Mouse (Mus musculus) liver, embryonic 14.5 days (tissue): Measurements from ENCODE around the gene Kalrn. TPM values are rescaled to one million over a fixed set of nuclear protein-coding genes. Genes with fewer than 3 reads are reported as not detected.

Experiments
- ATAC-seq: fragments of 200-750 bp; cut with Nextera tagmentation; 2 replicates; pipeline ENCODE4 v1.8.0; 2017; ENCODE audit warnings: moderate number of reproducible peaks, mild to moderate bottlenecking, moderate library complexity; ENCODE audit not compliant: insufficient read depth
- DNase-seq, 3 experiments: peaks; one replicate each; pipeline ENCODE4 v3.0.0-alpha.2; 2012 to 2013; ENCODE audit warnings: low read depth in 3 of 3, low spot score in 3 of 3
- H3K27ac ChIP-seq: fragments of 300-500 bp; sonication (generic); 2 replicates; pipeline ENCODE4 v1.5.1; 2014; ENCODE audit warnings: moderate library complexity, mild to moderate bottlenecking, control low read depth, inconsistent platforms
- H3K27me3 ChIP-seq: fragments of 300-500 bp; sonication (generic); 2 replicates; pipeline ENCODE4 v1.6.1; 2014; ENCODE audit warnings: mild to moderate bottlenecking, low read length, moderate library complexity; ENCODE audit not compliant: control insufficient read depth, insufficient read depth
- H3K36me3 ChIP-seq: fragments of 300-500 bp; sonication (generic); replicated peaks from 2 replicates; pipeline ENCODE4 v1.6.1; 2014; ENCODE audit warnings: low read depth; ENCODE audit not compliant: control insufficient read depth, insufficient read depth
- H3K4me1 ChIP-seq, 2 experiments: fragments of 200-500 bp in 1 of 2; fragments of 300-500 bp in 1 of 2; sonication (generic) in 1 of 2; replicated peaks; 2 replicates each; pipeline ENCODE4 v1.6.1; 2012 to 2014; ENCODE audit warnings: antibody characterized with exemption in 1 of 2, inconsistent platforms in 1 of 2, low read length in 1 of 2; ENCODE audit not compliant: control insufficient read depth in 2 of 2, insufficient read depth in 2 of 2
- H3K4me2 ChIP-seq: fragments of 300-500 bp; sonication (generic); 2 replicates; pipeline ENCODE4 v1.6.1; 2014; ENCODE audit warnings: low read depth, mild to moderate bottlenecking, control low read depth, moderate library complexity
- H3K4me3 ChIP-seq, 2 experiments: fragments of 200-500 bp in 1 of 2; fragments of 300-500 bp in 1 of 2; sonication (generic) in 1 of 2; 2 replicates each; pipeline ENCODE4 v1.5.1; 2012 to 2014; ENCODE audit warnings: low read depth in 2 of 2, low read length in 2 of 2, mild to moderate bottlenecking in 2 of 2, control low read depth in 1 of 2, inconsistent platforms in 1 of 2, moderate library complexity in 1 of 2; ENCODE audit not compliant: insufficient read depth in 1 of 2
- H3K9ac ChIP-seq: fragments of 300-500 bp; sonication (generic); replicated peaks from 2 replicates; pipeline ENCODE4 v1.6.1; 2014; ENCODE audit warnings: mild to moderate bottlenecking, control low read depth, moderate library complexity
- H3K9me3 ChIP-seq: fragments of 300-500 bp; sonication (generic); 2 replicates; pipeline ENCODE4 v1.6.1; 2016; ENCODE audit warnings: low read length, mixed read lengths; ENCODE audit not compliant: control insufficient read depth
- CTCF ChIP-seq: IDR thresholded peaks from 2 replicates; pipeline ENCODE4 v1.5.1; 2016; ENCODE audit warnings: antibody characterized with exemption, low read depth, control low read depth
- EP300 ChIP-seq: IDR thresholded peaks from 2 replicates; pipeline ENCODE4 v1.6.1; 2016; ENCODE audit warnings: antibody characterized with exemption, low read depth
- WGBS: fragments of 180-500 bp; shearing (Covaris S2); extraction: QIAGEN DNeasy Blood & Tissue Kit; methylation state at CpG from one replicate; pipeline ENCODE4 v1.1.7; 2014; ENCODE audit not compliant: insufficient replicate concordance; 5-methylcytosine and 5-hydroxymethylcytosine counted together
- polyA plus RNA-seq, 2 experiments: library from polyadenylated mRNA; depleted of rRNA in 1 of 2; stranded (reverse) in 1 of 2; unstranded in 1 of 2; fragments of >200 nt; fragmentation: Nextera tagmentation in 1 of 2; extraction: Ambion mirVana in 1 of 2; gene quantifications; 2 replicates each; pipeline versions ENCODE4 v1.2.1 to v1.2.3; 2012 to 2014

Gene Kalrn
- polyA plus RNA-seq, 2 experiments: 7.2 to 8.5 TPM

GRCm38 (mm10) chr16:34175625-34176024, 397.7 kb downstream of the Kalrn start:
- 45% methylated on average over 4 of the region's 4 CpGs for WGBS
- Histone ChIP-seq H3K27me3 (no peaks in the 10 kb centered on the region), H3K4me1 (no peaks in the 10 kb centered on the region), H3K4me2 (no peak overlapping the region), H3K9ac (no peak overlapping the region), H3K36me3 (no peaks in the 10 kb centered on the region), H3K27ac (no peak overlapping the region), H3K9me3 (no peaks in the 10 kb centered on the region), H3K4me3 (no peak overlapping the region)
- no peak for ATAC-seq
- DNase-seq: no peak
- TF ChIP-seq EP300 (no peak), CTCF (no peak)

DNA sequence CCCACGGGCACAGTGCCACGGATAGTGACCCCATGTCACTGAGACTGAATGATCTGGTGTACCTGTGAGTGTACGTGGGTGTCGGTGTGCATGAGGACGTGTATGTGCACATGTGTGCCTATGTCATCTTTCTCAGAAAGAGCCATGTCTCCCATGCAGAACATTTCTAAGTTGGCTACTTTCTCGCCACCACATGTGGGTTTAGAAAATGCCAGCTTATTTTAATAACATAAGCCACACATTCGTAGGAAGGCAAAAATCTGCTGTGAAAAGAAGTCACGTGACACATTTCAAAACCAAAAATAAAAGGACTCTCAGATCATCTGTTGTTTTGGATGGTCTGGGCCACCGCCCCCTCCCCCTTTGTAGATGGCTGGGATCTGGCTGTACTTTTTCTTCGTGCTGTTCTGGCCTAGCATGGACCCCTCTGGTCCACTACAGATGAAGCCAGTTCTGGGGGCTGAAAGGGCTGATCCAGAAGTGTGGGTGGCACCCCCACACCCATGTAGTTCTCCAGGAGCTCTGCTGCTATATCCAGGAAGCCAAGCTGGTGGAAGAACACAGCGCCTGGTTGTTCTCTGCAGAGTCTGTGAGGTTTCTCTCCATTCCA, 400.7 kb downstream of the Kalrn start:
- no peak for TF ChIP-seq CTCF
- TF ChIP-seq EP300: no peak
- DNase-seq: no peak
- ATAC-seq: no peak
- no peaks in the 10 kb centered on the region; a peak in 1 of 4 replicates for H3K4me1 ChIP-seq
- no peak overlapping the region for H3K4me2 ChIP-seq
- no peak overlapping the region for H3K9ac ChIP-seq
- 63% methylated on average over 11 of the region's 11 CpGs for WGBS
- no peak overlapping the region for H3K27ac ChIP-seq
- no peaks in the 10 kb centered on the region for H3K36me3 ChIP-seq
- H3K27me3 ChIP-seq: no peaks in the 10 kb centered on the region
- no peak overlapping the region for H3K4me3 ChIP-seq
- H3K9me3 ChIP-seq: no peaks in the 10 kb centered on the region

- DNase-seq (no peak), ATAC-seq (no peak)
- Histone ChIP-seq H3K9me3 (no peaks in the 10 kb centered on the region), H3K9ac (no peak overlapping the region), H3K4me2 (no peak overlapping the region), H3K4me3 (no peak overlapping the region), H3K27me3 (no peaks in the 10 kb centered on the region), H3K36me3 (no peaks in the 10 kb centered on the region), H3K27ac (no peak overlapping the region), H3K4me1 (no peaks in the 10 kb centered on the region; a peak in 1 of 4 replicates)
- WGBS: 64% methylated on average over 5 of the region's 5 CpGs
- no peak for TF ChIP-seq CTCF
- TF ChIP-seq EP300: no peak
Measured at GRCm38 (mm10) chr16:34167042-34167441, 406.3 kb downstream of the Kalrn start.

DNA sequence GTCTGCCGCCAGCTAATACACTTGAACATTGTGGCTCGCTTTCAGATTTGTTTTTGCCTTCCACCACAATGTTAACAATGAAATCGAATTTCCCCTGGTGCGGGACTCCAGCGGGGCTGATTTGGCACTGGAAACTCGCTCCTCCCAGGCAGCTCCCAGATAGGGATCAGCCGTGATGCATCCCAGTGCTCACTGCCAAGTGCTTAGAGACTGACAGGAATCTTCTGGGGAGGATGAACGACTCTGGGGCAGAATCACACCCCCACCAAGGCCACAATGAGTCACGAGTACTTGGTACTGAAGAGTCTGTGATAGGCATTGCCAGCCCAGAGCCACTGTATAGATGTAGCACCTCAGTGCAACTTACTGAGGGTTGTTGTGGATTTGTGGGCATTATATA, 410.2 kb downstream of the Kalrn start:
- 62% methylated on average over 9 of the region's 9 CpGs for WGBS
- no peaks in the 10 kb centered on the region for H3K27me3 ChIP-seq

GRCm38 (mm10) chr16:34159576-34159975, 413.8 kb downstream of the Kalrn start:
- ATAC-seq (no peak), DNase-seq (no peak)

More for the DNA sequence above, 410.2 kb downstream of the Kalrn start:
- Histone ChIP-seq H3K27ac (no peak overlapping the region), H3K4me3 (no peak overlapping the region), H3K36me3 (no peaks in the 10 kb centered on the region), H3K9me3 (no peaks in the 10 kb centered on the region), H3K9ac (no peak overlapping the region), H3K4me1 (no peaks in the 10 kb centered on the region; a peak in 1 of 4 replicates), H3K4me2 (no peak overlapping the region)
- ATAC-seq: no peak
- no peak for DNase-seq
- no peak for TF ChIP-seq CTCF
- no peak for TF ChIP-seq EP300

More at GRCm38 (mm10) chr16:34159576-34159975, 413.8 kb downstream of the Kalrn start:
- H3K36me3 ChIP-seq: no peaks in the 10 kb centered on the region
- no peak overlapping the region for H3K4me2 ChIP-seq
- H3K9me3 ChIP-seq: no peaks in the 10 kb centered on the region
- H3K4me3 ChIP-seq: no peak overlapping the region
- no peak for TF ChIP-seq EP300
- TF ChIP-seq CTCF: no peak
- 54% methylated on average over 3 of the region's 3 CpGs for WGBS
- H3K27me3 ChIP-seq: no peaks in the 10 kb centered on the region
- H3K4me1 ChIP-seq: no peaks in the 10 kb centered on the region
- no peak overlapping the region for H3K9ac ChIP-seq
- H3K27ac ChIP-seq: no peak overlapping the region
